In genomic region chr12:17702257-17702943, GRCm38 (mm10) we compare ENCODE assay signal across 11 mouse cellular contexts. TPM values are rescaled to one million over a fixed set of nuclear protein-coding genes. Genes with fewer than 3 reads are reported as not detected.
DNase-seq lines count a peak whose midpoint lies in the region; ATAC-seq and TF ChIP-seq lines count a peak whose summit lies in the region.
"Had no signal": no experiment of that assay in that cellular context is flagged by ENCODE, and none has a peak within 500 bp of the region (broad histone marks: within the 10 kb centered on the region; RNA-seq: fewer than 3 reads in every experiment).

No protein-coding gene starts in this region.

- H3K9me3 ChIP-seq in neural tube, embryonic 15.5 days (replicated peaks) = no peaks in the 10 kb centered on the region
- no peaks in the 10 kb centered on the region for H3K9me3 ChIP-seq in liver, embryonic 16.5 days (replicated peaks; ENCODE audit: control insufficient read depth, low read length)
- H3K9me3 ChIP-seq in embryonic facial prominence, embryonic 10.5 days = no peaks in the 10 kb centered on the region

- H3K27ac ChIP-seq in heart, adult 2 months = peak overlapping the region; percentile 59
- 0 out of 2 replicates have a peak overlapping the region, but pooled peaks have one; percentile 23 for H3K27ac ChIP-seq in neural tube, embryonic 15.5 days (replicated peaks)
- peak overlapping the region; percentile 23 for H3K27ac ChIP-seq in liver, embryonic 16.5 days (ENCODE audit: low read length)
- no peak overlapping the region for H3K27ac ChIP-seq in embryonic facial prominence, embryonic 10.5 days (replicated peaks)

- H3K4me3 ChIP-seq in heart, adult 2 months = no peak overlapping the region
- no peak overlapping the region for H3K4me3 ChIP-seq in neural tube, embryonic 15.5 days (replicated peaks)
- no peak overlapping the region for H3K4me3 ChIP-seq in liver, embryonic 16.5 days (ENCODE audit: low read depth, low read length)
- H3K4me3 ChIP-seq in embryonic facial prominence, embryonic 10.5 days = no peak overlapping the region

- H3K9ac ChIP-seq in heart, adult 2 months (ENCODE audit: low read depth, low read length) = no peak overlapping the region
- no peak overlapping the region for H3K9ac ChIP-seq in neural tube, embryonic 15.5 days (replicated peaks)
- peak overlapping the region; percentile 33; the same call in 1 of the 2 replicates for H3K9ac ChIP-seq in liver, embryonic 16.5 days (ENCODE audit: low read depth, low read length)

- intact Hi-C loops in heart, adult 2 months (cut with DNase I) = loop anchor here (2.0 to 5.0 kb wide), 2 partner anchors 44 to 65 kb away; no protein-coding TSS in a partner anchor

- no peak for TF ChIP-seq POLR2A in heart, adult 2 months (IDR thresholded peaks at IDR 0.05; ENCODE audit: insufficient read depth, low read depth, low read length)

- no peak for DNase-seq in heart, adult 2 months
- DNase-seq in heart, adult 18-20 months = no peak
- no peak for DNase-seq in neural tube, embryonic 10.5 days (ENCODE audit: extremely low spot score, low spot score)
- DNase-seq in kidney, adult 8-10 months = peak; percentile 52 to 58
- DNase-seq in spleen, adult 18-20 months = no peak
- DNase-seq in embryonic facial prominence, embryonic 10.5 days (ENCODE audit: low spot score) = no peak
- DNase-seq: B cell, adult 2 months; gastrocnemius, postnatal 10 days; lung, adult 18-20 months had no signal

- peaks cover 2% of the 10 kb centered on the region; the same call in 1 of the 2 replicates for H3K79me2 ChIP-seq in heart, adult 2 months (replicated peaks; ENCODE audit: control insufficient read depth, insufficient read depth, low read length)

- H3K27me3 ChIP-seq in heart, adult 2 months (ENCODE audit: control insufficient read depth, insufficient read depth, low read length) = no peaks in the 10 kb centered on the region
- H3K27me3 ChIP-seq in neural tube, embryonic 15.5 days (replicated peaks) = no peaks in the 10 kb centered on the region
- no peaks in the 10 kb centered on the region for H3K27me3 ChIP-seq in liver, embryonic 16.5 days (ENCODE audit: control insufficient read depth, insufficient read depth, low read depth, low read length)
- H3K27me3 ChIP-seq in embryonic facial prominence, embryonic 10.5 days (replicated peaks; ENCODE audit: low read depth, poor library complexity, severe bottlenecking) = no peaks in the 10 kb centered on the region

- no peak for ATAC-seq in neural tube, embryonic 15.5 days (ENCODE audit: low FRiP score)
- ATAC-seq in liver, embryonic 16.5 days (ENCODE audit: low read depth) = peak; percentile 42

- H3K4me2 ChIP-seq in neural tube, embryonic 15.5 days = no peak overlapping the region
- no peak overlapping the region for H3K4me2 ChIP-seq in liver, embryonic 16.5 days (ENCODE audit: low read depth, low read length)

- WGBS in heart, adult 2 months = 35% methylated on average over 9 of the region's 9 CpGs
- 60% methylated on average over 9 of the region's 9 CpGs for WGBS in neural tube, embryonic 15.5 days
- 52% methylated on average over 9 of the region's 9 CpGs for WGBS in liver, embryonic 16.5 days (ENCODE audit: insufficient replicate concordance)
- WGBS in embryonic facial prominence, embryonic 10.5 days = 78% methylated on average over 9 of the region's 9 CpGs

- no peak for TF ChIP-seq CTCF in heart, adult 2 months (IDR thresholded peaks at IDR 0.05)

- H3K36me3 ChIP-seq in heart, adult 2 months (ENCODE audit: control insufficient read depth, insufficient read depth, low read length) = no peaks in the 10 kb centered on the region
- no peaks in the 10 kb centered on the region for H3K36me3 ChIP-seq in neural tube, embryonic 15.5 days
- H3K36me3 ChIP-seq in liver, embryonic 16.5 days (ENCODE audit: control insufficient read depth, insufficient read depth) = no peaks in the 10 kb centered on the region
- no peaks in the 10 kb centered on the region for H3K36me3 ChIP-seq in embryonic facial prominence, embryonic 10.5 days (replicated peaks)

- TF ChIP-seq EP300 in heart, adult 2 months (IDR thresholded peaks at IDR 0.05; ENCODE audit: insufficient read depth, low read depth, low read length) = no peak

- H3K4me1 ChIP-seq in heart, adult 2 months (ENCODE audit: control insufficient read depth, insufficient read depth, low read length) = peaks cover 27% of the 10 kb centered on the region
- H3K4me1 ChIP-seq in neural tube, embryonic 15.5 days = peaks cover 31% of the 10 kb centered on the region
- H3K4me1 ChIP-seq in liver, embryonic 16.5 days (ENCODE audit: control insufficient read depth, low read depth, low read length) = peaks cover 11% of the 10 kb centered on the region
- peaks cover 34% of the 10 kb centered on the region for H3K4me1 ChIP-seq in embryonic facial prominence, embryonic 10.5 days

RNA-seq across cellular contexts. Expression of gene Hpcal1, which starts 11.7 kb away (rescaled TPM):
- 10 to 100 TPM; 16.3 to 21.5 TPM for total RNA-seq in heart, adult 2 months (2021)
- 37.9 and 41.9 TPM in 2 replicates for polyA plus RNA-seq in heart, adult 2 months (2012; rRNA removed)
- total RNA-seq in heart, adult 18-20 months (2021) = 10 to 100 TPM; 18.7 to 20.6 TPM
- polyA plus RNA-seq in neural tube, embryonic 15.5 days (2015; fragmentation: Nextera tagmentation; extraction: Ambion mirVana) = 130 and 133 TPM in 2 replicates
- polyA plus RNA-seq in liver, embryonic 16.5 days (2015; fragmentation: Nextera tagmentation; extraction: Ambion mirVana) = 22.2 and 23.6 TPM in 2 replicates
- polyA plus RNA-seq in embryonic facial prominence, embryonic 10.5 days (2016; fragmentation: Nextera tagmentation; extraction: Ambion mirVana) = 34.2 and 37.4 TPM in 2 replicates

Comparison
In these comparisons a context has a peak if more than half of its experiments do, and no peak if none do; other contexts are left out.
1. DNase-seq: peak in kidney, adult 8-10 months (2 of 2); none in heart, adult 2 months (0 of 2), heart, adult 18-20 months (0 of 2), neural tube, embryonic 10.5 days (single experiment), spleen, adult 18-20 months (0 of 2) and embryonic facial prominence, embryonic 10.5 days (single experiment).